Mouse (Mus musculus): ENCODE data around the gene Hax1.

Hax1 gene

DNA sequence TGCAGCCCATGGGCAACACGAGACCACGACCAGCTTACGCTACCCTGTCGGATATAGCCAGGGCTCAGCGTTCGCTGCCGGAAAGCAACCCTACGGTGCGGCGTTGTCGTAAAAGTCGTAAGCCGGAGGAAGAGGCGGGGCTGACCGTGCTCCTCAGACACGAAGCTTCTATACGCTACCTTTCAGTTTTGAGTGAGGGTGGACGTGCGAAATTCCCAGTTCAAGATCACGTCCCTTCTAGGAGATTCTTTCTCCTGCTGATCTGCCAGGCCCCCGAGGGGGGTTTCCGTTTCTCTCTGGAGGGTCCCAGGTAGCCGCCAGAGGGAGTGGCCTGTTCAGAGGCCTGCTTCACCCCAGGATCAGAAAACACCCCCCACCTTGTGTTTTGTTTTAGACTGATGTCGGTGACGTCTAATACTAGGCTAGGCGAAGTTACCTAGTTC lies at the start of gene Hax1:
Gene Hax1, minus strand, starts transcription at position 169 of the 443 bp plus-strand sequence.
- DNase-seq, result peak; percentile 96

DNA sequence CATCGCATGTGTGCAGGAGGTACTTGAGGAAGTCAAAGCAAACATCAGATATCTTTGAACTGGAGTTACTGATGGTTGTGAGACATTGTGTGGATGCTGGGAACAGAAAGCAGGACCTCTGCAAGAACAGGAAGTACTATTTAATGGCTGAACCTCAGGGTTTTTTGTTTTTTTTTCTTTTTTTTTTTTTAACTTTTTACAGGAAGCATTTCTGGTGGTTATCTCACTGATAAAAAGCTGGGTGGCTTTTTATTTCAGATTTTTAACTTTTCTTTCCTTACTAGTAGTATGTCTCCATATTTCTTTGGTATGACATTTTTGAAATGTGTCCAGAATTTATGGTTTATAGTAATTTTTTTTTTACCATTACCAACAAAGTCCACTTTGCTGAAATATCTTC lies 37.7 kb upstream of the Hax1 start:
- DNase-seq, result no peak

DNA sequence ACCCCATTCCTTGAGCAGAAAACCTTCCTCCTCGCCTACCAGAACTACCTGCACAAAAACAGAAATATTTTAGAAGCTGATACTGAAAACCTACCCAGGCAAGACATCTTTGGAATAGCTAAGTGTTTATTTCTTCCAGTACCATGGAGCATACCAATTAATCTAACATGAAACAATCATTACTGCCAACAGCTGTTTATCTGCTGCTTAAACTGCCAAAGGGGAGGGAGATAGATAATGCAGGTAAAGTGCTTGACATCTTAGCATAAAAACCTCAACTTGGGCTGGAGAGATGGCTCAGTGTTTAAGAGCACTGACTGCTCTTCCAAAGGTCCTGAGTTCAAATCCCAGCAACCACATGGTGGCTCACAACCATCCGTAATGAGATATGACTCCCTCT lies 36.1 kb upstream of the Hax1 start:
- DNase-seq, result no peak

DNA sequence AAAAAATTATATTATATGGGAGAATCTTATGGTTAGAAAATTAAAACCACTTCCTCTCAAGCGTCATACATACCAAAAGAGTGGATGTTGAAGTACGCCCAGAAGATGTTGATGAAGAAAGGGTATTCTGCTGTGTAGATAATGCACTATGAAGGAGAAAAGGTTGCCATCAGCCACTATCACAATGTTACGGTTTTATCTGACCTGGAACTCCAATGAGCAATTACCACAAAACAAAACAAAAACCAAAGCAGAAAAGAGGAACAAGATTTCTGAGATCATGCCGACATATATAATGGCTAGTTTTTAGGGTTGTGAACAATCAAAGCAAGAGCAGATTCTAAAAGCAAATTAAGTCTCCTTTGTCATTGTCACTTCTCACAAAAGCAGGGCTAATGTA lies 18.0 kb upstream of the Hax1 start:
- DNase-seq, result no peak

DNA sequence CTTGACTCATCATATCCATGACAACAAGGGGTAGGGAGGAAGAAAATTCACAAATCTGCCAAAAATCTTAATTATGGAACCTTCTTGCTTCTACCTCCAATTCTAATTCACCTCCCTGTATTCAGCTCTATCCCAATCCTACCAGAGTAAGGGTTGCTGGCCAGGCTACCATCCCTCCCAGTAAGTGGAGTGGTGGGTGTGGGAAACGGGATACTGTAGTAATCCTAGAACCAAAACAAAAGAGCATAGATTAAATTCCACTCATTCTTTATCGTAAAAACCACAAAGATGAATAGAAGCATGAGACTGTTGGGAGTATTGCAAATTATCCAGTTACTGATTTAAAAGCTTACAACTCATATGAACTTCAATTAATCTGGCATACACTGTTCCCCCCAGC lies 11.7 kb upstream of the Hax1 start:
- DNase-seq, result no peak

DNA sequence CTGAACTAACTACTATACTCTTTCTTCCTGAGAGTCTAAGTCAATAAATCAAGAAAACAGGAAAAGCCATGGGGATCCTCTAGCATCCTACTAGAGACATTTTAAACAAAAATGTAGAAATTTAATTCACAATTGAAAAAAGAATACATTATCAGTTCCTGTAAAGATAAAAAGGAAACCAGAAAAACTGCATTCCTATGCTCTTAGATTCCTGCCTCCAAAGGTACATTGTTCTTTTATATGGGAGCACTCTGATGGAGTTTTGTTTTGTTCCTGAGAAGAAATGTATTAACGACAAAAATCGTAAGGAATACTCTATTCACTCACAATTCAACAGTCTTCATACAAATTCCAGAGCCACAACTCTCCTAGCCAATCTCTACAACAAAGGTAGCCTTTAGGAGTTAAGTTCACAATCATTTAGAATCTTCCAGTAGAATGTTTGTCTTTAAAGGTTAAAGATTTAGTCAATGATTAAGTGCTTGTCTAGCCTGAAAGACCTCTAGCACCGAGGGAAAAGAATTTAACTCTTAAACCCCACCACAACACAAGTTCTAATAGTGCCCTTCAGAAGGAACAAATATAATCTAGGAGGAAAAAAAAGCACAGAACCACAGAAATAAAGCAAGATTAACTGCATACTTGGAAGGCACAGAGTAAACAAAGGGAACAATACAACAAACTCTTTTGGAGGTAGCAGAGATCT lies 5.7 kb upstream of the Hax1 start:
- no peak for DNase-seq

DNA sequence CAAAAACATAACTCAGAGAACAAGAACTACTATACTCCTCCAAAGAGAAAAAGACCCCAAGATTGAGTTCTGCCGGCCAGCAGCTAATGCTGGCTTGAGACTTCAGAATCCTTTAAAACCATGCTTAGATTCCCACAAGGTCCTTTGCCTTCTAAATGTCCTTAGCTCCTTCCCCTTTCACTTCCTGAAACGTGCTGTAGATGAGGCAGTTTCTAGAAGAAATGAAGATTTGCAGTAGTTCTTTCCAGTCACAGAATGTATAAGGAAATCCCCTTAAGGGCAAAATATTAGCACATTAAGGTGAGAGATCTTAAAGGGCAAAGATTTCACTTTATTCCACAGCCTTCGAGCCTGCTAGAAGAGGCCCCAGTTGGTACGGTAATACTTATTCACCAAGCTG lies 1.2 kb upstream of the Hax1 start:
- no peak for DNase-seq

DNA sequence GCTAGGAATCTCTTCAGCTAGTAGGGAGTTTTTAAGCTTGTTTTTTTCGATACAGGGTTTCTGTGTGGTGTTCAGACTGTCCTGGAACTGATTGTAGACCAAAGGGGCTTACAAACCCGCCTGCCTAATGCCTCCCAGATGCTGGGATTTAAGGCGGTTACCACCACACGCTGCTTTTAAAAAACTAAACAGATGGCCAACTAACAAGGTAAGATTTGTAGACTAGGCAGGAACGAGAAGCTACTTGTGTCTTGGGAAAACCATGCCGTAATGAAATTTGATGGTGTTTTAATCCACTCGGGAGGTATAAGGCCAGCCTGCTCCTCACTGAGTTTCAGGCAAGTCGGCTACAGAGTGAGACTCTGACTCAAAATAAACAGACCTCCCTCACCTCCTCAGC lies 510 bp upstream of the Hax1 start:
- DNase-seq, result peak; percentile 18

DNA sequence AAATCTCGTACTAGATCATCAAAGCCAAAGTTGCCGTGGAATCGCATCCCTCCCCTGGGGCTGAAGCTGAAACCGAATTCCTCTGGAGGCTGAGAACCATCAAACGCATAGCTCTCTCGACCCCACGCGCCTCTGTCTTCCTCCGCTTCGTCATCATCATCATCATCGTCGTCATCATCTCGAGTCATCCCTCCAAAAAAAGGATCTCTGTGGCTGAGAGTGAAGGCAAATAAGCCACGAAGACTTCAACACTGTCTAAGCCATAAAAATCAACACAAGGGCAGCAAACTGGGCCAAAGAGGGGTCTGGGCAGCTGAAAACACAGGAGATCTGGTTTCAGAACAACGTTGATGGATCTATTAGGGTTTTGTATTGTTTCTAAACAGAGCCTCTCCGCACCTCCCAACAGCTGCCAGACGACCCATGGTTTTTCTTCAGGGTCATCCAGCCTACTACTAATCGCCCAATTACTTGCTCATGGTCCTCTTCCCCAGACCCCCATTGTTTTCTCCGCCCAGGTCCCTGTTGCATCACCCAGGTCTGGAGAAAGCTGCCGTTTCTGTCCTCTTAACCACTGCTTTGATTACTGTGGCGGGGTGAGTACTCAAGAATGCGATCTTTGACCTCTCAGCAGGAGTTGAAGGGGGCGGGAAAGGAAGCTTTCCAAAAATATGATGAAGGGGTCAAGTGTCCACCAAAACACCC lies 637 bp downstream of the Hax1 start:
- DNase-seq, result peak; percentile 53

DNA sequence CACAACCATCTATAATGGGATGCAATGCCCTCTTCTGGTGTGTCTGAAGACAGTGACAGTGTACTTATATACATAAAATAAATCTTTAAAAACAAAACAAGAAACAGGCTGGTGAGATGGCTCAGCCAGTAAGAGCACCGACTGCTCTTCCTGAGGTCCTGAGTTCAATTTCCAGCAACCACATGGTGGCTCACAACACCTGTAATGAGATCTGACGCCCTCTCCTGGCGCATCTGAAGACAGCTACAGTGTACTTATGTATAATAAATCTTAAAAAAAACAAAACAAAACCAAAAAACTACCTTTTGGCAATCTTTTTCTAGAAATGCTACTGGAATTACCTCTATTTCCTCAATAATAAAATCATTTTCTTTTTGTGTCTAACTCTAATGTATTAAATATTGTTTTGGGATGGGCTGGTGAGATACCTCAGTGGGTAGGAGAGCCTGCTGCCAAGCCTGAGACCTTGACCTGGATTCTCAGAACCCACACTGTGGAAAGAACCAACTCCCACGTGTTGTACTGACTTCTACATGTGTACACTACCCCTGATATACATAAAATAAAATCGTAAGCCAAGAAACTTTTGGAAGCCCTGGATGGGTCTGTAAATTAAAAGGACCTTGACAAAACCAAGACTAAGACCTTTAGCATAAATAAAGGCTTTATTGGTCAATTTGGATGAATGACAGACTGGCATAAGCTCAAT lies 3.6 kb downstream of the Hax1 start:
- no peak for DNase-seq

DNA sequence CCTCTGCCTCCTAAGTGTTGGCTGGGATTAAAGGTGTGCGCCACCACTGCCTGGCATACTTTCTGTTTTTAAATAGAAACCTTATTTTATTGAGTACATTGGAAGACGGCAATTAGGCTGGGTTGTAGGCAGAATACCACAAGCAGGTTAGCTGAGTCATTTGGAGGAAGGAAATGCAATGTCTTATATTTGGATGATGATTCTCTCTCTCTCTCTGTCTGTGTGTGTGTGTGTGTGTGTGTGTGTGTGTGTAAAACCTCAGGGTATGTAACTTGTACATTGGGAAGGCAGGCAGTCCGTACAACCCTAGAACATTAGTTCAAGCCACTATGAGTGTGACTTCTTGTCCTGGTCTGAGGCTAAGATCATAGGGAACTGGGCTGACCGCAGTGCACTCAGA lies 10.8 kb downstream of the Hax1 start:
- no peak for DNase-seq

DNA sequence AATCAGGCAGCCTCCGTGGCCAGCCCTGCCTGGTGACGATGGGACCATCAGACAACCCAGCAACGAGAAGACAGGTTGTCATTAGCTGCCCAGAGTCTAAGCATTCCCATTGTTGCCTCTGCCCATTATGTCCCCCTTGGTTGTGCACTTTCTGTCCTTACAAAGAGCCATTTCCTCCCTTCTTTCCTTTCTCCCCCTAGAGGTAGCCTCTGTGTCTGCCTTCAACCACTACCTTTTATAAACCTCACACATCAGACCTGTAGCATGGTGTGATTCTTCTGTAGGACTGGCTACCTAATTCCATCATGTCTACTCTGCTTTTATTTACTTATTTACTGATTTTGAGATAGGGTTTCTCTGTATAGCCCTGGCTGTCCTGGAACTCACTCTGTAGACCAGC lies 11.4 kb downstream of the Hax1 start:
- no peak for DNase-seq

DNA sequence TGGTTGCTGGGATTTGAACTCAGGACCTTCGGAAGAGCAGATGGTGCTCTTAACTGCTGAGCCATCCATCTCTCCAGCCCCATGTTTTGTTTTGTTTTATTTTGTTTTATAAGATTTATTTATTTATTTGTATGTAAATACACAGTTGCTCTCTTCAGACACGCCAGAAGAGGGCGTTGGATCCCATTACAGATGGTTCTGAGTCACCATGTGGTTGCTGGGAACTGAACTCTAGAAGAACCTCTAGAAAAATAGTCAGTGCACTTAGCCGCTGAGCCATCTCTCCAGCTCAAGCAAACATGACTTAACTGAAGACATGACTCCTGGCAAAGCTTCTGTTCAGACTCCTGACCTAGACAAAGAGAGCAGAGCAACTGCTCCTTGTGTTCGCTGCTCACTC lies 16.2 kb downstream of the Hax1 start:
- DNase-seq, result no peak

DNA sequence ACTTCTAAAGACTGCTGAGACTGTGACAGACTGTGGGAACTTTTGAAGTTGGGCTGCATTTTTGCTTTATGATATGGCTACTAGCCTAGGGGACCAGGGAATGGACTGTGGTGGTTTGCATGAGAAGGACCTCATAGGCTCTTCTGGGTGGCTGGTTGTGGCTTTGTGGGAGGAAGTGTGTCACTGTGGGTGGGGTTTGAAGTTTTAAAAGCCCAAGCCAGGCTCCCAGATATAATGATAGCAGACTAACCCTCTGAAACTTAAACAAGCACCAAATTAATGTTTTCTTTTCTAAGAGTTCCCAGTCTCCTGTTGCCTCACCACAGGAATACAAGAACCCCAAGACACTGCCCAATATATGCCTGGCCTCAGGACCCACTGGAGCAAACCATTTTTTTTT lies 21.7 kb downstream of the Hax1 start:
- DNase-seq, result no peak

DNA sequence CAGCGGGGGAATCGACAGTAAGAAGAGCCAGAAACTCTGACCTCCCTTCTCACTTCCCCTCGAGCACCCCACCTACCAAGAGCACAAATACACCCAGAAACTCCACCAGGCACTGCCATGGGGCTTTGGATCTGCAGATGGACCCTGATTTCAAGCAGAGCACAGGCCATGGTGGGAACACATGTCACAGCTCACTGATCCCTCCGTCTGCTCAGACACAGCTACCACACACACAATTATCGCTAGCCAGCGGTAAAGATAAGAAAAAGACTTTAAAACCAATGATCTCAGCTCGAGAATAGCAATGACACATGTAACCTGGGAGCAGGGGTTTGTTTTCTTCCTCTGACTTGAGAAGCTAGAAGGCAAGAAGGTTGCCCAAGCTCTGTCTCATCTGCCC lies 30.1 kb downstream of the Hax1 start:
- no peak for DNase-seq

DNA sequence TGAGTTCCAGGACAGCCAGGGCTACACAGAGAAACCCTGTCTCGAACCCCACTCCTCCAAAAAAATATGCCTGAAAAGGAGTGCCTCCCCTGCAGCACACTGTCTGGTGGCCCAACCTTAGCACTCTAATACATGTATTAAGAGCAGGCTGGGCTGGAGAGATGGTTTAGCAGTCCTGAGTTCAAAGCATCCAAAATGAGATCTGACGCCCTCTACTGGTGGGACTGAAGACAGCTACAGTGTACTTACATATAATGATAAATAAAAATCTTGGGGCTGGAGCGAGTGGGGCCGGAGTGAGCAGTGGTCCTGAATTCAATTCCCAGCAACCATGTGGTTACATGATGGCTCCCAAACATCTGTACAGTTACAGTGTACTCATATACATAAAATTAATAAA lies 31.6 kb downstream of the Hax1 start:
- peak; percentile 35 for DNase-seq

DNA sequence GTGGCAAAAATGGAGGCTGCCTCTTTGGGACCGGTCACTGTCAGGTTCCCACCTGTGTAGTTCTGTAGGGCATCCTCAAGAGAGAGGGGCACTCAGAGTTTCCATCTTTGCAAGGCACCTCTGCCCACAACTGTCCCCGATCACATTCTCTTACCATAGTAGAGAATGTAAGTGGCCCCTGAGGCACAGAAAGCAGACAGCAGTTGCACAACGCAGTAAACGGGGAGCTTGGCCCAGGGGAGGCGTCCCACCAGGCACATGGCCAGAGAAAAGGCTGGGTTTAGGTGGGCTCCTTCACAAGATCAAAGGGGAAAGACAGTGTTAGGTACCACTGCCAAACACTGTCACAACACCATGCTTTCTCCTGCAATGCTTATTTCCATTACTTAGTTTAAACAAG lies 32.6 kb downstream of the Hax1 start:
- no peak for DNase-seq

DNA sequence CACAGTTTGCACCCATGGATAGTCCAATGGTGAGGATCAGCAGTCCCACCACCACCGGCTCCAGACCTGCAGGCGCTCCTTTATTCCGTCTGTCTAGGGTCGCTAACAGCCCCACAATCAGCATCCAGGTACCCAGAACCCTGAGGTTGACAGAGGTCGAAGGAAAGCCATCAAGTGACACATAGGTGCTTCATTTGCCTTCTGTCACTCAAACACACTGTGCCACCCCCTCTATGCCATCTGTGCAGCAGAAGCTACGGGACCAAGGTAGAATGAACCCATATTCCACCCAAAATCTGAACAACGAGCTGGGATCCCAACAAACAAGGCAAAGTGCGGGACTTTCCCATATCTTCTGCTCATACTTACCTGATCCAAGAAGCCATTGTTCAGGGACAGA lies 33.0 kb downstream of the Hax1 start:
- DNase-seq, result no peak

DNA sequence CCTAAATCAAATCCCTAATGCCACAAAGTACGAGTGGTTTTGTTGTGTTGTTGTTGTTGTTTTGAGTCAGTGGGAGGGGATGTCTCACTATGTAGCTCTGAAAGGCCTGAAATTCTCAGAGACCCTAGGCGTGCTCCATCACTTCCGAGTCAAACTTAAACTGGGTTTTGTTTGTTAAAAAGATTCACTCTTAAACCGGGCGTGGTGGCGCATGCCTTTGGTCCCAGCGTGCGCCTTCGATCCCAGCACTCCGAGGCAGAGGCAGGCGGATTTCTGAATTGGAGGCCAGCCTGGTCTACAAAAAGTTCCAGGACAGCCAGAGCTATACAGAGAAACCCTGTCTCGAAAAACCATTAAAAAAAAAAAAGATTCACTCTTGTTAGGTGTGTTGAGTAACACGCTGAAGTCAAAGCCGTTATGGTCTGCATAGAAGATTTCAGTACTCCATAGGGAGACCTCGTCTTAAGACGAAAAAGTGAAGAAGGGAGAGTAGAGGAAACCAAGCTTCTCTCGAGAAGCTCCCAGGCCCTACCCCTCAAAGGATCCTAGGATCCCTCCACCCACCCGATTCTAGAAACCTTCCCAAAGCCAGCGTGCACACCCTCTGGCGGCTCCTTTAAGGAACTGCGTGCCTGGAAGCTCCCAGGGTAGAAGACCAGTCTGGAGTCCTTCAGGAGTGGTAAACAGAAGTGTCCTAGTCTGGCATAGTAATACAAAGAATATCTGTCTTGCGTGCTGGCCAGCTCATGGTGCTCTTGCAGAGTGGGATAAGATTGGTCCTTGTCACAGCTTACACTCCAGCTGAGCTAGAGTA lies 34.4 kb downstream of the Hax1 start:
- peak; percentile 81 for DNase-seq

DNA sequence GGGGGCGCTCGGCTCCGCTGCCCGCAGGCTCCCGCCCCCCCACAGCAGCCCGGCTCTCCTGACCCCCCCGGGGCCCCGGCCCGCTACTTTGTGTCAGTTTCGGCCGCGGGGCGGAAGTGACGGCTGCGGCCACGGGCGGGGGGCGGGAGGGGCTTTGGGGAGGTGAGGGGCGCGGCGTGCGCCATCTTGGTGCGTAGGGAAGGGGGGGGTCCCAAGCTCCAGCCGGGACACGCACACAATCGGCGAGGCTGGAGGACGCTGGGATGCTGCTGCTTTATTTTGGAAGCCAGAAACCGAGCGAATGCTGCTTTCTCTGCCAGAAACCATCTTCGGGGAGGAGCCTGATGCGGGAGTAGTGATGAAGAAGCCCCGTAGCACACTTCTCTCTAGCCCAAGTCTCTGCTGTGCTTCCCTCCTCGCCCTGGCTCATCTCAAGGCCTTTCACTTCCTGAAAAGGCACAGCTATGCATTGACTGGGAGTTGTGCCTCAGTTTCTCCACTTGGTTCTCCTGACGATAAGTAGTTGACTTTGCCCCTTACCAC lies 35.3 kb downstream of the Hax1 start, which contains the start of gene Atp8b2:
Gene Atp8b2, minus strand, starts transcription at position 288 of the 543 bp plus-strand sequence.
- DNase-seq, result peak; percentile 87

DNA sequence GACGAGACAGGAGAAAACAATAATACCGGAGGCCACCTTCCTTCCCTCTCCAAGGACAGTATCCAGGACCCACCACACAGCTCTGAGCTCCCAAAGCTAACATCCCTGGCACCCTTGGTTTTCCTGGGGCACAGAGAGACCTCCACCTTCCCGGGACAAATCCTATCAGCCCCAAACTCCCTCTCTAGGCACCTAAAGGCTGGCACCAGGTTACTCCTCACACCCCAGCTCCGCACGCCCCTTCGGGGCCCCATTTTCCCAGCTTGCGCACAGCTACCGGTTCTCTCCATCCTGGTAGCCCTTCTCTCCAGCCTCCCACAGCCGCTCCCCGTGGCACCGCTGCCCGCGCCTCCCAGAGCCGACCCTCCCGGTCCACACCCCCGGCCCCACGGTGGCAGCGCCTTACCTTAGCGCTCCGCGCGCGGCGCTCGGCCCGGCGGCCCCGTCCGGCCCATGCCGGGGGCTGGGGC lies 35.8 kb downstream of the Hax1 start:
- DNase-seq, result no peak

DNA sequence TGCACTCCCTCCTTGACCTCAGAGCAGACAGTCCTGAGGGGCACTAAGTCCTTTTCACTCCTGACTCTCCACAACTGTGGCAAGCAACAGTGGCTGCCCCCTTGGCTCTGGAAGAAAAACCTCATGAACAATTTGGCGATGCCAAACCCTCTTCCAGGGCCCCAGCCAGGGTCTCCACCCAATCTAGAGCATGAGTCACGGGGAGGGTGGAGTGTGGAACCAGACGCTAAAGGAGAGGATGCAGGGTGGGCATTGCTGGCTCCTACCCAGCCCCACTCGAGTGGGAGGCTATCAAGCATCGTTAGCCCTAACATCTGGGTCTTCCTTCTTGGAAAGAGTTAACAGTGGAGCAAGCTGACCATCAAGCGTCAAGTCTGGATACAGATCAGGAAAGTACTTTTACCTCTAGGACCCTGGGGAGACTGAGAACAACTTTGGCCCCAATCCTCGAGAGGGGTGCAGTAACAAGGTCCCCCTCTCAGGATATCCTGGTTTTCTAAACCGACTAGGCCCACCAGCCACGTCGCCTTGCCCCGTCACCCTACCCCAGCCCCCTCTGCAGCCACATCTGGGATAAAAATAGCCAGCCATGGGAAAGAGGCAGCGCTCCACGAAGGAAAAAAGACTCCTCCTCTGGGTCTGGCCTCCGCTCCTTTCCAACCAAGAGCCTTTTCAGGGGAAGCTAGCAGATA lies 36.4 kb downstream of the Hax1 start:
- DNase-seq, result peak; percentile 56
